Mouse (Mus musculus) embryonic fibroblast, embryonic 13.5 days (primary cell): ENCODE measurements around the gene Ryk.

ENCODE experiments used
- CTCF ChIP-seq: IDR thresholded peaks from 2 replicates; pipeline ENCODE4 v1.5.1; 2011; ENCODE audit warnings: mild to moderate bottlenecking, control low read depth, low read length, moderate library complexity, borderline replicate concordance; ENCODE audit not compliant: insufficient read depth
- POLR2A ChIP-seq: IDR thresholded peaks from 2 replicates; pipeline ENCODE4 v1.6.1; 2011; ENCODE audit warnings: low read depth, mild to moderate bottlenecking, control low read depth, low read length, moderate library complexity

- TF ChIP-seq CTCF: no peak
- no peak for TF ChIP-seq POLR2A
Observed at GRCm38 (mm10) chr9:102828604-102829003, 6.1 kb upstream of the Ryk start.
